Mouse (Mus musculus) embryo, embryonic 10 days (tissue): ENCODE data around the gene Apod.
A peak's percentile ranks its signal among the peaks of the same experiment; 100 is the strongest.
"Not testable (repeated sequence)": the region's sequence is repeated elsewhere in the genome, so short reads cannot be mapped to it uniquely, and the experiment has no call there.

Experiments used
- DNase-seq: peaks from one replicate; pipeline ENCODE4 v3.0.0-alpha.2; 2015; ENCODE audit warnings: low spot score

Gene Apod

DNA sequence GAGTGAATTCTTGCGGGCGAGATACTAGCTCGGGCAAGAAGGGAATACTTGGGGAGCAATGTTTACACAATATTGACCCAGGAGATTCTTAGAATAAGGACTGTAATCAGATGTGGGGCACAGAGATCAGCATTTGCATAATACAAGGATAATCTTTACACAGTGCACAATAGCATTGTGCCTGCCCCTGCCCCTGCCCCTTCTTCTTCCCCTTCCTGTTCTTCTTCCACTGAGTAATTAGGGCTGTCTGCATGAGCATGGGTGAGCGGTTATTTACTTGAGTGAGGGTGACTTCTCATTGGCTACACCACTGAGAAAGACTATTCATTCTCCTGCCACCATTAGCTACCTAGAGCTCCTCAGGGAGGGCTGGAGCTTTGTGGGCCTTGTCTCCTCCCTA lies 6.9 kb upstream of the Apod start:
- DNase-seq, result no peak

DNA sequence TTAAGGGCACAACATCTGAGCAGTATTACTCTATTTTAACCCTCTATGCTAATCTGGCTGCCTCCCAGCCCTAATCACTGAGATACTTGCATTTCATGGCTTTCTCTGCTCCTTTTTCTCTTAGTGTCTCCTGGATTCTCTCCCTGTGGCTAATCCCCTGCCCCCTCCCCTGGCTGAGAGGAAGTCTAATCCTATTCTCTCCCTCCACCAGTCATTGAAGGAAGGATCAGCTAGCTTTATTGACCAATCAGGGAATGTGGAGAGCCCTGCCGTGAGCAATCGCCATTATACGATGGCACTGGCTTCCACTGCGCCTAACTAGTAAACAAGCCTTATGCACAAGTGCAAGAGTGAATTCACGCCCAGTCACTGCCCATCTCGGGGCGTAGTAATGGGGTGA lies 6.3 kb upstream of the Apod start:
- DNase-seq, result no peak

GRCm38 (mm10) chr16:31319723-31320122 lies 5.1 kb upstream of the Apod start:
- not testable (repeated sequence) for DNase-seq

DNA sequence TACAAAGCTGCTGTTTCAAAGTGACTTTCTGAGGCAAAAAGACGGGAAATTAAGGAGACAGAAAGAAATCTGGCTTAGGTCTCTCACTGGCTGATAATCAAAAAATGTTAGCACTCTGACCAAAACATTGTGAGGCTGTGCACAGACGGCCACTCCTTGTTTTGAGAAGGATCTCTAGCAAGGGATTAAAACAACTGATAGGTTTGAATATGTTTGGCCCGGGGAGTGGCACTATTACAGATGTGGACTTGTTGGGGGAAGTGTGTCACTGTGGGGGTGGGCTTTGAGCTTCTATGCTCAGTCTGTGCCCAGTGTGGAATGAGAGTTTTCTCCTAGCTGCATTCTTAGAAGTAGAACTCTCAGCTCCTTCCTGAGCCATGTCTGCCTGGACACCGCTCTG lies 4.7 kb upstream of the Apod start:
- DNase-seq, result no peak

DNA sequence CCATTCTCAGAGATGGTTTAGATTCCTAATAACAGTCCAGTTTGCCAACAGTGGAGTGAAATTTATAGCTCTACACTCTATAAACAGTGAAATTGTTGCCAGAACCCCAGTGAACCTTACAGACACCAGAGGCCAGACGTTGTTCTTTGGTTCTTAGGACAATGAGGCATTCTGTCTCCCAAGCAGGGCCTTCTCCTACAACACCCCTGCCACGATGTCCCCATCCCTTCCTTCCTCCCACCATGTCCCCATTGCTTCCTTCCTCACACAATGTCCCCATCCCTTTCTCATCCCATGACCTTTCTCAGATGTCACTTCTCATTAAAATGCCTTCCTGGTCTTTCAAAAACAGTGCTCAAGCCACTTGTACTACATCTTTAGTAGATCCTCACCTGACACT lies 3.8 kb upstream of the Apod start:
- no peak for DNase-seq

- DNase-seq, result not testable (repeated sequence)
These were observed 1.9 kb upstream of the Apod start for GRCm38 (mm10) chr16:31316246-31317143.

GRCm38 (mm10) chr16:31315294-31315693 lies 686 bp upstream of the Apod start:
- no peak for DNase-seq

DNA sequence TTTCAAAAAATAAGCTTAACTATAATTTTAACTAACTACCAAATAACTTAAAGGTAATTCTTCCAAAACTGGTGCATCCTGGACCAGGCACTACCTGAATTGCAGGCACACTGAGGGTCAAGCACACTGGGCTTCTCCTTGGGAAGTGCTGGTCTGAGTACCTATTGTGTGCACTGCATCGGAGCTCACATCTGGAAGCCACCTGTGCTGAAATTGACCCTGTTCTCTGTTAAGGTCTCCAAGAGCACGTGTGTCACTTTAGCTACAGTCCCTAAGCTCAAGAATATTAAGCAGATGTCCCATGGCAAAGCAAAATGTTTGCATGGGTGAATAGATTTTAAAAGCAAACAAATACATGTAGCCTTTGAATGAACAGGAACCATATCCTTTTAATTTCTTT lies 997 bp downstream of the Apod start:
- DNase-seq, result peak; percentile 56

GRCm38 (mm10) chr16:31312296-31312695 lies 2.3 kb downstream of the Apod start:
- no peak for DNase-seq

DNA sequence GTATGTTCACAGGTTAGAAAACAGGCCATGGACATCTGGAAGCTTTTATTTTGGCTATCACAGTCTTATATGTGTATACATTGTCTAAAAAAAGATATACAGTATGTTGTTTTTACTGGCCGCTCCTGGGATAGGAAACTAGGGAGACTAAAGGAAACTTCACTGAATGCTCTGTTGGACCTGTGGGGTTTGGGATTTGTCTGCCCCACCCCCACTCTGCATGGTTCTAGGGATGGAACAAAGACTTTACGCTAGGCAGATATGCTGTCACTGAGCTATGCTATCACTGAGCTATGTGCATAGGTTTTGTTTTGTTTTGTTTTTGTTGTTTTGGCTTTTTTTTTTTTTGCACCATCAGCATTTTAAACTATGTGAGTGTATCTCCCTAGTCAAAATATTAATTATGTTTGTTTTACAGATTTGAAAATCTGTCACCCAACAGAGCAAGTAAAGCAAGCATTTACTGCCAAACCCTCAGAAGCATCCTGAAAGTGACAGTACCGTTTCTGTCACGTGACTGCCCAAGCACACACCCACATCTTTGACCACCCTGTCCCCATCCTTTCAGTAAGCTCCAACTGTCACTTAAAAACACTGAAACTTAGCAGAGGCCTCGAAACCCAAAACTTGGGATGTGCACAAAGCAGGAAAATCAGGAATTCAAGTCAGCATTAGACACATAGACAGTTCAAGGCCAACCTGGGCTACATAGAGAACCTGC lies 9.2 kb downstream of the Apod start:
- no peak for DNase-seq

DNA sequence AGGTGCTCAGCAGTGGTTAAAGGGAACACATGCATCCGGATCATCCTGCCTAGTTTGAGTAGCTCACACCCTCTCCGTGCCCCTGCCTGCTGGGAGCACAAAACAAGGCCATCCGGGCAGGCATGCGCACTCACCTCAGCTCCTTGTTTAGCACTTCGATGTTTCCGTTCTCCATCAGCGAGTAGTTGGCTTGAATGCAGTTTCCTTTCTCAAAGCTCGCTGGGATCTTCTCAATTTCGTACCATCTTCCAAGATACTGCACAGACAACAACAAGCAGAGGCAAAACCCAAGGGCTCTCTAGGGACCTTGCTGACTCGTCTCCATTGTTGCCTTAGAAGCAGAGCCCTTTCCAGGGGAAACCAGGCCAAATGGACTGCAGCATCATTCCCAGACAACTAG lies 11.3 kb downstream of the Apod start:
- DNase-seq, result no peak

DNA sequence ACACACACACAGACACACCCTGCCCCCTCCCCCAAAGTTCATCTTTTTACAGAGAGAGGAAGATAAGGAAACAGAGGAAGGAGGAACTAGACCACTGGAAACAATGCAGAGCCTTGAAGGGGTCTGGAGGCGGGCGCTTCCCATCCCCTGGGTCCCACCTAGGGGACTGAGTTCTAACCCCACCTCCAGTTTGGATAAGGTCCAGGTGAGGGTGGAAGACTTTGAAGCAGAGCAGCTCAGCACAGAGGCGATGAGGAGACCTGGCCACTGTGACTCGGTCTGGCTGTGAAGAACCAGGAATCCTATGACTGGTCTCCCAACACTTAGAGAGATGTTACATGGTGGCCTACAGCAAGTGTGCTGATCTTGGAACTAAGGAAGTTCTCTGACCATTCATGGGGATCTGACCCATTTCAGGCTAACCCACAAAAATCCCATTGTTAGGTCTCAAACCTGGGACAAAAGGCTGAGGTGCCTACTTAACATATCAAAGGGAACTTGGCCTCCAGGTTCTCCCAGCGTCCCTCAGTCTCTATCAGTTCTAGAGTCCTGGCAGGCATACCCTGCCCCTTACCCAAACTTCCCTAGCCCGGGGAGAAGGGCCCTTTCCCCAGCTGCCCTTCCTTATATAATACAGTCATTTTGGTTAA lies 13.6 kb downstream of the Apod start:
- no peak for DNase-seq

GRCm38 (mm10) chr16:31300467-31300866 lies 14.1 kb downstream of the Apod start:
- peak; percentile 58 for DNase-seq

DNA sequence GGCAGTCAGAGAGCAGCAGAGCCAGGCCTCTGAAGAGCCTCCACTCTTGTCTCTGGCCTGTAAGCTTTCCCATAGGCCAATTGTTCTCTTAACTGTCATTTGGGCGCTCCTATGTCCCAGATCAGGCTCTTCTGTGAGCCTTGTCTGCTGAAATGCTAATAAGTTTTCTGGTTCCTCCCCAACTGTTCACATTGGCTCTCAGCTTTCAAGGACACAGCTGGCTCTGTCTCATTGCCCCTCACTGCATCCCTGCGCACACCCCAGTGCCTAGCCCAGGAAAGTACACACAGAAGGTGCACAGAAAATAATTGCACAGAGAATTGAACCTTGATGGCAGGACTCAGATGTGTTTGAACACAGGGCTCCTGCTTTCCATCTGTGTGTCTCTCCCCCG lies 14.7 kb downstream of the Apod start:
- peak; percentile 43 for DNase-seq

DNA sequence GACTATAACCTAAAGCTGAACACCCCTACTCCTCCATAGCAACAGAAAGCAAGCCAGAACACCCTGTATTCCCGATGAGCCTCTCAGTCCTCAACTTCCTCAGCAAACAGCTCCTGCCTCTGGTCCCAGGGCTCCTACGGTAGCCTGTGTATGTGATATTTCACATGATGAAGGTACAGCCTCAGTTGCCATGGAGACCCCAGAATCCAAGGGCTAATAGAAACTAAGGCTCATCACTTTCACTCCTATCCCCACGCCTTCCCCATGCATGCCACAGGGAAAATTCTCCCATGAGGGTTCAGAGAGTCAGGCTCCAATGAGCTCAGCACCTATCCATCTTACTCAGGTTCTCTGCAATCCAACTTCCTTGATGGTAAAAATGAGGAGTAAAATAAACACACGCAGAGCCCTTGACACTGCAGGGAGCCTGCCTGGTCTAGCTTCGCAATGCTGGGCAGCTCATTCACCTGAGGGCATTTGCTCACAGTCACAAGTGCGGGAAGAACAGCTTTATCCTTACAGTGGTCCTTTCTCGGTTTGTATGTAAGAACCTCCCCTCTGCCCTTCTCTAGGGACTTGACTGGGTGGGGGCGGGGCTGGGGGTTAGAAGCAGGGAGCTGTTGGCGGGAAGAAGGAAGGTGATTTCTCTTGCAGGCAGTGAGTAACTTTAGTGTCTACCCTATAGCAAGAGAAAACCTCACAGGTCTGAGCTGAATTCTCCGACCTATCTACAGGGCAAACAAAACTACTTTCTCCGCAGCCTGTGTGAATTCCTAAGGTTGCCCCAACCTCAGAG lies 15.2 kb downstream of the Apod start:
- DNase-seq, result no peak

- DNase-seq, result no peak
These were observed 17.5 kb downstream of the Apod start for GRCm38 (mm10) chr16:31297113-31297512.

DNA sequence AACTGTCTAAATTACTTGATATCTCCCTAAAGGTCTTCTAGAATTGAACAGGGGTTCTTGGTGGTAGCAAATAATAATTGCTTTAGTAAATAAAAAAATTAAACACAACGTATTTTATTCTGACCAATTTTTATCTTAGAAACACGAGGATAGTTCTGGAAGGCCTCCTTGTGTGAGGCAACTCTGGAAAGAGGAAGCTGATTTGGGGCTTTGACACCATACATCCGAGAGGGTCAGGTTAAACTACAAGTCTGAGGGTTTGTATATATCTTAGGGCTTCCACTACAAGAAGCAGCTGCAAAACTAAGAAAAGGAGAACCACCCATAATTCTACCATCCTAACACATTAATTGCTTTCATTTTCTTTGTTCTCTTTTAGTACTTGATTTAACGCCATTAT lies 20.8 kb downstream of the Apod start:
- no peak for DNase-seq

- no peak for DNase-seq
These were observed 23.8 kb downstream of the Apod start for GRCm38 (mm10) chr16:31290751-31291365.

GRCm38 (mm10) chr16:31290281-31290680 lies 24.3 kb downstream of the Apod start:
- DNase-seq, result no peak

DNA sequence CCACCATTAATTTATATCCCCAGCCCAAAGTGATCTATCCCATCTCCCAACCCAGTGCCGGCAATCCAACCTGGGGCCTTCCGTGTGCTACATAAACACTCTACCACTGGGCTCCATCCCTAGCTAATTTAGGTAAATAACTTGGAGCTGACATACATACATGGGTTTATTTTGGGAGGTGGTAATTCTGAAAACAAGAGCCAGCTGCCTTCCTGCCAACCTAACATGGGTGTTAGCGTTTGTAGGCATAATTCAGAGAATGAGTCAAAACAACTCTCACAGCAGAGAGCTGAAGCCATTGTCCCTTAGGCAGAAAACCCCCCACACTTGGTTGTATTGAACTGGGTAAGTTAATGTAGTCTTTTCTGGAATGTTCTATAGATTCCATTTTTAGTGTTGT lies 26.9 kb downstream of the Apod start:
- DNase-seq, result no peak

- no peak for DNase-seq
These were observed 27.7 kb downstream of the Apod start for GRCm38 (mm10) chr16:31286801-31287488.
